Mouse (Mus musculus) bone marrow, adult 2 months (tissue): ENCODE data around the gene Tmem198.

Source experiments
- CTCF ChIP-seq: fragments of 200-500 bp; IDR thresholded peaks from 2 replicates; pipeline ENCODE4 v1.5.1; 2011; ENCODE audit warnings: low read length, control low read depth; ENCODE audit not compliant: control insufficient read depth, insufficient read depth
- POLR2A ChIP-seq: fragments of 200-500 bp; IDR thresholded peaks from 2 replicates; pipeline ENCODE4 v1.6.1; 2011; ENCODE audit warnings: low read depth, mild to moderate bottlenecking, control low read depth, low read length, borderline replicate concordance; ENCODE audit not compliant: control insufficient read depth

DNA sequence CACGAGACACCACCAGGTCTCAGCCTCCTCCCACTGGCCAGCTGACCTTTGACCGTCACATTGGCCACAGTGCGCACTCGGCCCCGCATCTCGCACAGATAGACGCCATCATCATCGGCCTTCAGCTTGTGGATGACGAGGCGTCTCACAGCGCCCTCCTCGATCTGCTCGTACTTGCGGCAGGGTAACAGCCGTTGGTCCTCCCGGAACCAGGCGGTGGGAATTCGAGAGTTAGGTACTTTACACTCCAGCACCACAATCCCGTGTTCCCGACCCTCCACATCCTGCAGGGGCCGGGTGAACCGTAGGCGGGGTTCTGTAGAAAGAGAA is 24.3 kb downstream of the Tmem198 start:
- TF ChIP-seq CTCF (no peak), POLR2A (no peak)
